Mouse (Mus musculus): ENCODE results near the gene Alas2. TPM values are rescaled to one million over a fixed set of nuclear protein-coding genes. Genes with fewer than 3 reads are reported as not detected.

Gene Alas2
- polyA plus RNA-seq, 1 experiment from 2014 or later: 103 TPM

DNA sequence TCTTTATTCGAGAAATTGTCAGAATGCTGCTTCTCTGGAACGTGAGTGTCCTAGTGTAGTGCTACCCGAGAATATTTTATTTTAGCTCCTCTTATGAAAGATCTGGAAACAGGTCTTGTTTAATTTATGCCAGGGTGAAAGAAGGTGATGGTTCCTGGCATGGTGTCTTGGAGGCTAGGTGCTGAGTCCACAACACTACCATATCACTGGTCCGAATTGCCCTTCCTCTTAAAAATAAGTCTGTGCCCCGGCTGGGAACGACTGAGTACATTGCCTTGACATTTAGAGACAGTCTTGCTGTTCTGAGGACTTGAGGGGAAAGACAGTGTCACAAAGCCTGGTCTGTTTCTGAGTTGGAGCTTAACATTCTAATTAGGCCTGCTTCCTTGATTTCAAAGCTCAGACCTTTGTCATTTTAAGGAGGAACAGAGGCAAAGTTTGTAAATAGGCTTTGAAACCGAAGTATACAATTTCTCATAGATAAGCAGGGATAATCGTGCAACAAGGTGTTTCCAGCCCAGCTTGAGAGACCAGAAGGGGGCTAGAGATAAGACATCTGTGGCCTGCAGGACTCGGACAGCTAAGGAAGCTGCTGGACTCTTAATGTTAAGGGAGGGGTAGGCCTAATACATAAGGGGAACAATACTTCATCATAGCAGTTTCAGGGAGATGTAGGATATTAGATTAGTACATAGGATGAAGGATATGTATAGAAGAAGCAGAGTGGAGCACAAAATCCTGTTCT lies 48.0 kb downstream of the Alas2 start:
- Histone ChIP-seq H3K9ac (ENCODE audit: low read length) (no peak overlapping the region), H3K4me1 (ENCODE audit: control insufficient read depth, insufficient read depth, low read length) (no peaks in the 10 kb centered on the region), H3K27ac (ENCODE audit: low read length) (no peak overlapping the region), H3K4me3 (replicated peaks; ENCODE audit: low read length) (no peak overlapping the region), H3K4me2 (ENCODE audit: low read depth, low read length) (no peak overlapping the region), H3K27me3 (ENCODE audit: control insufficient read depth, insufficient read depth, low read length) (no peaks in the 10 kb centered on the region), H3K36me3 (ENCODE audit: control insufficient read depth, insufficient read depth, low read length) (no peaks in the 10 kb centered on the region), H3K9me3 (replicated peaks; ENCODE audit: control insufficient read depth, low read length) (no peaks in the 10 kb centered on the region)
- 73% methylated on average over 9 of the region's 9 CpGs for WGBS
- ATAC-seq (ENCODE audit: insufficient read depth, low FRiP score): no peak

- no peak for ATAC-seq (ENCODE audit: insufficient read depth, low FRiP score)
- Histone ChIP-seq H3K4me3 (replicated peaks; ENCODE audit: low read length) (no peak overlapping the region), H3K4me2 (ENCODE audit: low read depth, low read length) (no peak overlapping the region), H3K27ac (ENCODE audit: low read length) (no peak overlapping the region), H3K9me3 (replicated peaks; ENCODE audit: control insufficient read depth, low read length) (no peaks in the 10 kb centered on the region), H3K9ac (ENCODE audit: low read length) (no peak overlapping the region), H3K36me3 (ENCODE audit: control insufficient read depth, insufficient read depth, low read length) (no peaks in the 10 kb centered on the region), H3K4me1 (ENCODE audit: control insufficient read depth, insufficient read depth, low read length) (no peaks in the 10 kb centered on the region), H3K27me3 (ENCODE audit: control insufficient read depth, insufficient read depth, low read length) (no peaks in the 10 kb centered on the region)
- WGBS: 71% methylated on average over 2 of the region's 2 CpGs
Observed at GRCm38 (mm10) chrX:150598882-150599281, 51.7 kb downstream of the Alas2 start.

Small RNA genes within 50 kb of the gene (microRNA-seq; reads per million reads assigned to microRNA genes)
- gene Mir3620: not detected

Other genes starting within 250 kb of the Alas2 start
- gene Tmem29, start 88.2 kb upstream of the Alas2 start, polyA plus RNA-seq (2015; fragmentation: Nextera tagmentation; extraction: Ambion mirVana): 26.7 and 27.6 TPM in 2 replicates
- 4.6 and 6.1 TPM in 2 replicates for gene Pfkfb1, start 40.9 kb downstream of the Alas2 start, polyA plus RNA-seq (2015; fragmentation: Nextera tagmentation; extraction: Ambion mirVana)
- 14.6 and 16.7 TPM in 2 replicates for gene Apex2, start 42.5 kb downstream of the Alas2 start, polyA plus RNA-seq (2015; fragmentation: Nextera tagmentation; extraction: Ambion mirVana)
- gene Tro, start 110.2 kb downstream of the Alas2 start, polyA plus RNA-seq (2015; fragmentation: Nextera tagmentation; extraction: Ambion mirVana): 17.3 and 21.1 TPM in 2 replicates